Mouse (Mus musculus) G1E-ER4 (cell line): ENCODE measurements around the gene Mfap5. TPM values are rescaled to one million over a fixed set of nuclear protein-coding genes. Genes with fewer than 3 reads are reported as not detected.

Experiments
- GATA1 ChIP-seq: IDR thresholded peaks from one replicate; pipeline ENCODE4 v1.8.0; 2012; ENCODE audit warnings: low read length, inconsistent platforms
- polyA plus RNA-seq: library from polyadenylated mRNA; stranded (reverse); fragments of >175 nt; gene quantifications from 2 replicates; pipeline ENCODE4 v1.2.3, GENCODE M21; 2012

Mfap5 gene
- not detected in 2 replicates for polyA plus RNA-seq

DNA sequence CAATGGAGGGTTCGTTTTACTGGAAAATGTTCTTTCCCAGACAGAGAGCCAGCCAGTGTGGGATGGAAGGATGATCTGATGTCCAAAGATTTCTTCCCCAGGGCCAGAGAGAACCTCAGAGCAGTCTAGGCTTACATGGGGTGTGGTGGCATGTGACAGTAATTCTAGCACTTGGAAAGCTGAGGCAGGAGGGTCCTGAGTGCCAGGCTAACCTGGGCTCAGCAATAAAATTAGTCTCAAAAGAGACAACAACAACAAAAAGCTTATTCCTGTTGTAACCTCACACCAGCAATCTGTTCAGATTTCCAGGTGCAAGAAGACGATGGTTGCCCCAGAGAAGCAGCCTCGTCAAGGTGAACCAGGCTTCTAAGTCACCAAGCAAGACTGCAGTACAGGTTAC is at the start of gene Mfap5:
Gene Mfap5 (plus strand): TSS at position 301 of the 400 bp plus-strand sequence.
- no peak for TF ChIP-seq GATA1

DNA sequence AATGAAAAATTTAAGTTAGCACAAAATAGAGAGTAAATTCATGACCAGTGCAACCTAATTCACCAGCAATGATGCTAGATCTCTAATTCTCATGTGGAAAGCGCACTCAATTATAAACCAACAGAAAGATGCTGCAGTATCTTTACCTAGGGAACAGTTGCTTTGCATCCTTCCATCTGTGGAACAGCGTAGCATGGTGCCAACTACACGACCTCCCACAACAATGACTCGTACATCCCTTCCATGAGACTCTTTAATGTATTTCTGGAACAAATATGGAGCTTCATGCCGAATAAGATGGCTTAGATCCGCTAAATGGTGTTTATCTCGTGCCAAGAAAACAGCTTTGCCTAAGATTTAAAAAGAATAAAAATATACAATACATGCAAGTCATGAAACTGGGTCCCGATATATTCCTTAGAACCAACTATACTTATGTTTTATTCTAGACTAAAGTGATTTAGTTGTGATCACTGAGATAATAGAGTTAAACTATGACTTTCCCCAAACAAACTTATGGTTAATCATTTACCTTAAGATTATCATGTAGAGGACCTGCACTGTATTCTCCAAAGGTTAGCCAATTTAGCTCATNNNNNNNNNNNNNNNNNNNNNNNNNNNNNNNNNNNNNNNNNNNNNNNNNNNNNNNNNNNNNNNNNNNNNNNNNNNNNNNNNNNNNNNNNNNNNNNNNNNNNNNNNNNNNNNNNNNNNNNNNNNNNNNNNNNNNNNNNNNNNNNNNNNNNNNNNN is 46.5 kb upstream of the Mfap5 start:
- TF ChIP-seq GATA1: no peak

DNA sequence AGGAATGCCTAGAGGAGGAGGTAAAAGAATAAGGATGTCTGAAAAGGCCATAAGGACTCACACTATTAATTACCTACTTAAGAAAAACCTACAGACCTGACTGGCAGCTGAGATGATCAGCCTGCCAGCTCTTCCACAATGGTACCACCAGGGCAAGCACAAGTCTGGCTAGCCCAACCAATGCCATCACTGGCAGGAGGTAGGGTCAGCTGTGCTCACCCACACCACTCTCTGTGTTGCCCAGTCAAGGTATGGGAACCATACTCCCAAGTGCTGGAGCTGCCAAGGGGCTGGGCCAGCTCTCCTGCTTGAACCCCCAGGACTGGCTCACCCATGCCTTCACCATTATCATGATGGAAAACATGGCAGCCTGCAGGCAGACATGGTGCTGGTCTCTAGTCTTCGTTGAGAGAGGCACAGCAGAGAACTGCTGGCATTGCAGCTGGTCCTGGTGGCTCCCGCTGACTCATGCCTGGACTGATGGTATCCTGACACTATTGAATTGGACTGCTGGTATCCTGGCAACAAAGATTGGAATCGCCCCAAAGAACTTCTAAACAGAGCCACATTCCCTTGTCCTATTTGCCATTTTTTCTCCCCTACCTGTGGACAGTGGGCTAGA is 39.4 kb upstream of the Mfap5 start:
- no peak for TF ChIP-seq GATA1

DNA sequence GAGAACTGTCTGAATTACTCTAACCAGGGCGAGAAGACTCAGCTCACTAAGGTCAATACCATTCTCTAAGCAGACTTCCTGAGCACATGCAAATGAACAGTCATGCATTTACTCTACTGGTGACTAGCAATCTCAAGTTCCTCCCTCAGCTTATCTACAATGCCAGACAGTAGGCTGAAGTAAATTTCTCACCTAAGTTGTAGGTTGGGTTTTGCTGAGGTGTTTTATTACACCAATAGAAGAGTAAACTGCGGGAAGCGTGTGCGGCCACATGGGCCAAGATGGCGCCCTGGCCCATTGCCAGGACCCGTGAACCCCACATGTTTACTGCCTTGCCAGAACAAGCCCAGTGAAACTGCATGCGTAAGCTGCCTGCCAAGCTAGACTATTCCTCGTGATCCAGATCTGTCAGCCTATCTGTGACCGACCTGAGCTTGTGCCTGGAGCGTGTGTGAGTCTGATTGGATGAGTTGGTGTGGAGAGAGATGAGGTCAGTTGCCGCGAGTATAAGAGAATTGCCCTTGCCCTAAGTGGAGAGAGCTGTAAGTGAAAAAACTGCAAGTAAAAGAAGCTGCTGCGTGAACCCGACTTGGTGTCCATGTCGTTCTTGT is 36.5 kb upstream of the Mfap5 start:
- TF ChIP-seq GATA1: no peak

DNA sequence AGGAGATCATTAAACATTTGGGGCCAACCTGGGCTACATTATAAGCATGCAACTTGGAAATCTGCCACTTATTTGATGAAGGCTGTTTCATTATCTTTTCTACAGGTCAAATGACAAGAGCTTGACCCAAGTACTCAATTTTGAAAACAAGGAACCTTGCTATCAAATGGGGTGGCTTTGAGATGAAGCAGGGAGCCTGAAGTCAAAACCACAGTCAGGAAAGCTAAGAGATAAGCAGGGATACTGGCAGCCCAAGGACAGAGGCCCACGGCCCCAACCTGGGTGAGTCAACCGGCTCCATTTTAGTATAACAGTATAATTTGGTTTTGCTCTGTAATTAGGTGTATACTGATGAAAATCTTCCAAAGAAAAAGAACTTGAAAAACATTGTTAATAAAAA is 35.4 kb upstream of the Mfap5 start:
- TF ChIP-seq GATA1: no peak

DNA sequence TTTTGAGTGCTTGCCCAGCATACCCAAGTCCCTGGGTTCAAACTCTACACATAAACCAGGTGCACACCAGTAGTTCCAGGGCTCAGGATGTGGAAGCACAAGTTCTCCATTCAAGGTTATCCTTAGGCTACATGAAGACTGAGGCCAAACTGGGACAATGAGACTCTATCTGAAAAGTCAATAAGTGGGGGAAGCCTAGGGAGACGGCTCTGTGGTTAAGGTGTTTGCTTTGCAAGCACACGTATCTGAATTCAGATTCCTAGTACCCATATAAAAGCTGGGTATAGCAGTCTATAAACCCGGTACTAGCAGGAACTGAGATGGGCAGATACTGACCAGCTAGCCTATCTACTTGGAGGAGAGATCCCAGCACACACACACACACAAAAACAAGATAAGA is 27.6 kb upstream of the Mfap5 start:
- no peak for TF ChIP-seq GATA1

DNA sequence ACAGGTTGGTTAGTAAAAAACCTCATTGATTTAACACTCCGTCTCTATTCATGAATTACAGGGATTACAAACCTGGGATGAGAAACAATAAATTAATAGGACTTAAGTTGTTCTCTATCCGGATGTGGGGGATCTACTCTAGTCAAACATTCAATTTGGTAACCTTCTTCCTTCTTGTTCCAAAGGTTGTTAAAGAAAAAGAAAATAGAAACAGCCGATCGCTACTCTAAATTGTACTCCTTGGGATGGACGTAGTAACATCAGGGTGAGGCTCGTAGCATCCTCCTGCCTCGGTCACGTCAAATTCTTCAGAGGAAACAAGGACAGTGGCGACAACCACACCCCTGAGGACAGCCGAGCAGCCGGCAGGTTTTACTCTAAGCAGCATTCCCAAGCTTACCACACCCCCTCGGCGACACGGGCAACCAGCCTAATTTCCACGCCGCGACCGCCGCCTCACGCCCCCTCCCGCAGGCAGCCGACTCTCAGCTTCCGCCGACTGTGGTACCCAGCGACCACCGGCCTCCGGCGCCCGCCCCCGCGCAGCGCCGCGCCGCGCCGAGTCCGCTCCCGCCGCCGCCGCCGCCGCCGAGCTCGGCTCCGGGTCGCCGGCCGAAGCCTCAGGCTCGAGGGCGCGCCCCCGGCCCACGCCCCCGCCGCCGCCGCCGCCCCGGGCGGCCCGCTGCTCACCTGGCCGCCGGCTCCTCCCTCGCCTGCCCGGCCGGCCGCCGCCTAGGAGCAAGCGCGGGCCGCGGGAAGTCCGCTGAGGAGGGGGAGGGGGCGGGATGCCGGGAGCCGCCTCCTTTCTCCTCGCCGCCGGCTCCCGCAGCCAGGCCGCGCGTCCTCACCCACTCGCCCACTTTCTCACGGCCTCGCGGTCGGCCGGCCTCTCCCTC is 20.0 kb upstream of the Mfap5 start:
- TF ChIP-seq GATA1: no peak

DNA sequence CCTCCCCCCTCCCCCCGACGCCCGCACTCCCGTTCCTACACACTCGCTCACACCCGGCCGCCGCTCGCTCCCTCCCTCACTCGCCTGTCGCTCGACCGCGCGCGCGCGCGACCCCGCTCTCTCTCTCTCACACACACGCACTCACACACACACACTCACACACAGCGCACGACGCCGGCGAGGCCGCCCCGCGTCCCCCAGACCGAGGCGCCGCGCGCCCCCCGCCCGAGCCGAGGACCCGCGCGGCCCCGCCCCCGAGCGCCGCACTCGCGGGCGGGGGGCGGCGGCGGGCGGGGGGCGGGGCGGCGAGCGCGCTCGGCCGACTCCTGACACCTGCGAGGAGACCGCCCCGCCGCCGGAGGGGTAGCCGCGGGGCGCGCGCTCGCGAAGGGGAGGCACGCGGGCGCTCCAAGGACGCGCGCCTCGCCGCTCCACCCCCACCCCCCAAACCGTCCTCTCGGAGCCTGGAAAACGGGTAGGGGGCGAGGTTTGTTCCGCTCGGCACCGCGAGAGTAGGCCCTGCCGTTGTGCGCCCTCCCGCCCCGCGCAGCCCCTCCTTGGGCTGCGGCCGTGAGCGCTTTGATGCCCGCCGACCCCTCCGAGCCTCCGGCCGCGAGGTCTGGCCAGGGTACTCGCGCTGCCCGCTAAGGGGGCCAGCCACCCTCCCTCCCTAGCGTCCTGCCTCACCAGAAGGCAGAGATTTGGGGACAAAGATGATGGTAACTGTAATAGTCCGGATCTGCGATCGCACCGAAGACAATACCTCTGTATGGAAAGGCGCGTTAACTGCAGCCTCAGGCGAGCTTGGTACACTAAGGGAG is 19.1 kb upstream of the Mfap5 start:
- no peak for TF ChIP-seq GATA1

DNA sequence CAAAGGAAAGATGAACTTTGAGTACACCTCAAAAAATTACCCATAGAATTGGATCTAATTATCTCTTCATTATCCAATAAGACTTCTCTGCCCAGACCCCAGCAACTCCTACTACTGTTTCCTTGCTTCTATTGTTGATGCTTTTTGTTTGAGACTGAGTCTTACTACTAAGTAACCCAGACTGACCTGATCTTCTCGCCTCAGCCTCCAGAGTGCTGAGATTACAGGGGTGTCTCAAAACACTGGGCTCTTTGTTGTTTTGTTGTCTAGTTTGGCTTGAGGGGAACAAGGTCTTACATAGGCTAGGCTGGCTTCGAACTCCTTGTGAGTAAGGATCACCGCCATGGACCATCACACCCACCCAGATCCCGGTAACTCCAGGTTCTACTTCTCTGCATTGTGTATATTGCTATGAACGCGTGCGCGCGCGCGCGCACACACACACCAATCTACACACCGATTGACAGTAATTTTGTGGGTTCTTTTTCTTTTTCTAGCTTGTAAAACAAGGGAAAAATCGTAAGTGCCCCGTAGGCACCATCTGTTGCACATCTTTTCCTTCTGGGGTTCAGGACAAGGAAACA is 14.6 kb upstream of the Mfap5 start:
- no peak for TF ChIP-seq GATA1

DNA sequence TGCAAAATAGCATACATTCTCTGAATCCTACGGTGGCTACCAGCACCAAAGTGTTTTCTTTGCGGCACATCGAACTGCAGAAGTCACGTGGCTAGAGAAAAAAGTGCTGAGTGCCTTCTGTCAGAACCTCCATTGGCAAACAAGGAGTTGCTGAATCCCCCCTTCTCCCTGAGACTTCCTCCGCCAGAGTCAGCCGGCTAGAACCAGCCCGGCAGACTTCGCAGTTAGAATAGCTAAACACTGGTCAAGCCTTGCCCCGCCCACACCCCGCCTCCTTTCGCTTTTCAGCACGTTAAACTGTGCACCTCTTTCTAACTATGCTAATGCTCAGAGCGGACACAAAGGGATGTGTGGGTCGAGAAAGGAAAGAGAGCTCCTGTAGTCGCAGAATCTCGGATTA is 14.1 kb upstream of the Mfap5 start:
- TF ChIP-seq GATA1: no peak

DNA sequence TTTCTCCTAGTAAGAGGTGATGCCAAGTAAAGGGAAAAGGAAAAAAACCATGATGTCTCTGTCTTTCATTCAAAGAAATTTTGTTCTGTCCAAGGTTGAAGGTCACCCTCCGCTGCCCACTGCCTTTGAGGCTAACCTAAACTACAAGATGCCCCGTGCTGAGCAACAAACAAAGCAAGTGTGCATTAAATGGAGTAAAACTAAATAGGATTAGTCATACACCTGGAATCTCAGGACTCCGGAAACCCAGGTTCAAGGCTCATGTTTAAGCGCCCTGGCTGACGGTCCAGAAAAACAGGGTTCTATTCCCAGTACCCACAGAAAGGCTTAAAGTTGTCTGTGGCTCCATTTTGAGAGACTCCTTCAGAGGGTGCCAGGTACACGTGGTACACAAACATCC is 13.2 kb upstream of the Mfap5 start:
- TF ChIP-seq GATA1: no peak

DNA sequence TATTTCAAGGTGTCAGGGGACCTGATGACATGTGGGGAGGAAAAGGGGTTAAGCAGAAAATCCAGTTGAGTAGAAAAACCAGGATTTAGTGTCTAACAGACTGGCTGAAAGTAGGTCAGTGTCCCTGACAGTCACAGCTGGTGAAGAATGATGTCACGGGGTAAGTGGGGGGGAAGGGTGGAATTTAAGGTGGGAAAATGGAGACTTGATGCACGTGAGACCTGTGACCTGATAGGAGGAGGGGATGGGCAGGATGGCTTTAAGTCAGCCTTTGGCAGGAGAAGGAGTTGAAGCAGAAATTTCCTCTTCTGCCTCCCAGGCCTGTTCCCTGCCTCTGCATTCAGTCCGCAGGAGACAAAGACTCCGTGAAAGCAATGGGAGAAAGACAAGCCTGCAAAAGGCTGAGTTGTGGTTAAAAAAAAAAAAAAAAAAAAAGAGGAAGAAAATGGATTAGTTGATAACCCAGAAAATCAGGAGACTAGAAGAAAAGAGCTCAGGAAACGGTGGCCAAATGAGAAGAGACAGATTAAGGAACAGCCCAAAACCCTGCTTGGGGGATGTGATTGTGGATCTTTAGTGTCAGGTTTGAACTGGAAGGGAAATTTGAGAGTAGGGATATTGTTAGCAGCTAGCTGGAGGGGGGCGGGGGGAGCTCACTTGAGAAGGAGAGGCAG is 11.7 kb upstream of the Mfap5 start:
- TF ChIP-seq GATA1: no peak

DNA sequence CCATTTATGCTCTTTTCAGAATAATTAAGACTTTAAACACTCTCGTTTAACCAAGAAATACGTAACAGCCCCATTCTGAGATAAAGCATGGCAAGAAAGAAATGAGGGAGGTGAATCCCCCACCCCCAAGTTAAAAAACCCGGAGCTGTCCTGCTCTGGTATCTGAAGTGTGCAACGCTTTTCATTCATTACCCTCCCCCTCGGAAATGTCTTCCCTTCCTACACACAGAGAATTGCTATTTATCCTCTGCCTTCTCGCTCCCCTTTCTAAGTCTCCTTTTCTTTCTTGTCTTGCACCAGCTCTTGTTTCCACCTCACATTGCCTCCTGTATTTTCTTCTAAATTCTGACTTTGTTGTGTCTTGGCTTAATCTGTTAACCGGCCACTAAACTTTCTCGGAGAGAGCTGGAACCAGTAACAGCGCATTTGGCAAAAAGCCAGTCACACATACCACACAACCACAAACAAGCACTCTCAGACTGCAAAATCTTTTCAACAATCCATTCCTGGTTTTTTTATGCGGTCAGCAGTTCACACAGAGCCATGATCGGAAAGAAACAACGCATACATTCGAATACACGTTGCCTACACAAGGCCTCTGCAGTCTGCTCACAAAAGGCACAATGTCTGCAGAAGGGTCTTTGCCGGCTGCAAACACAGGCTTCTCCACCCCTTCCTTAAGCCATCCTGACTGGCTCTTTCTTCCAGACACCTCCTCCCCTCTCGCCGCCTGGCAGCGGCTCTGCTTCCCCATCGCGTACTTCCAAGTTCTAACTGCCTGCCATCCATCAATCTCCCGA is 10.4 kb upstream of the Mfap5 start:
- TF ChIP-seq GATA1: no peak
